Mouse (Mus musculus) Patski (cell line): ENCODE measurements around the gene Kcnt1. TPM values are rescaled to one million over a fixed set of nuclear protein-coding genes. Genes with fewer than 3 reads are reported as not detected.

ENCODE experiments used
- ATAC-seq: fragments of 100-300 bp; one replicate; pipeline ENCODE4 v1.8.0; 2021
- CTCF ChIA-PET: fragments of 350-600 bp; sonication (Branson Sonifier 250); formaldehyde crosslinking; loops from one replicate; lab custom pipeline; 2022; ENCODE audit warnings: inconsistent platforms; lab: Charles Lee
- POLR2A ChIA-PET: fragments of 350-600 bp; sonication (Branson Sonifier 250); formaldehyde crosslinking; loops from one replicate; lab custom pipeline; 2022; ENCODE audit warnings: antibody characterized with exemption, inconsistent platforms; lab: Charles Lee
- DNase-seq: peaks from one replicate; pipeline ENCODE4 v3.0.0-alpha.2; 2011; ENCODE audit warnings: low read depth, low spot score
- H3K27me3 ChIP-seq: fragments of 371-371 bp; one replicate; pipeline ENCODE4 v1.5.1; 2021
- CTCF ChIP-seq: fragments of 100-300 bp; IDR thresholded peaks from one replicate; pipeline ENCODE4 v1.5.1; 2021
- in situ Hi-C: fragments of 300-500 bp; cut with MboI; formaldehyde crosslinking; loops from 3 replicates; pipeline ENCODE4 v1.11.1; 2018; ENCODE audit warnings: low pct_unique_long_range_greater_than_20kb, mixed read lengths
- polyA plus RNA-seq: library from polyadenylated mRNA; unstranded; gene quantifications from one replicate; pipeline ENCODE4 v1.2.3, GENCODE M21; 2021

Gene Kcnt1
- polyA plus RNA-seq, 1 experiment from 2014 or later = 0.06 TPM

DNA sequence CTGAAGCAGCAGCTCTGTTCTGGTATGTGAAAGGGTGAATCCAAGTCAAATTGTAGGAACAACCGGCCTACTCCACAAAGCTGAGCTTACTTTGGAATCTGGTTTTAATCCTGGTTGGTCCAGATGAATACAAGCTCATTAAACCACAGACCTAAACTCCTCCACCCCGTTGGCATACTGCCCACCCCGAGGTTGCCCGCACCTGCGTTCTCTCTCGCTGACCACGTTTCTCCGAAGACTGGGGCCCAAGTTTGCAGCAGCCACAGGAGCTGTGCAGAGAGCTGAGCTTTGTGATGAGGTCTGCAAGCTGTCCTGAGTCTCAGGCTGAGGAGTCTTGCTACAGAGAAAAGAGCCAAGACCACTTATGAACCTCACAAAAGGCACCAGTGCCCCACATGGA lies 17.0 kb upstream of the Kcnt1 start:
- no peak for TF ChIP-seq CTCF
- CTCF ChIA-PET = no interaction called here

DNA sequence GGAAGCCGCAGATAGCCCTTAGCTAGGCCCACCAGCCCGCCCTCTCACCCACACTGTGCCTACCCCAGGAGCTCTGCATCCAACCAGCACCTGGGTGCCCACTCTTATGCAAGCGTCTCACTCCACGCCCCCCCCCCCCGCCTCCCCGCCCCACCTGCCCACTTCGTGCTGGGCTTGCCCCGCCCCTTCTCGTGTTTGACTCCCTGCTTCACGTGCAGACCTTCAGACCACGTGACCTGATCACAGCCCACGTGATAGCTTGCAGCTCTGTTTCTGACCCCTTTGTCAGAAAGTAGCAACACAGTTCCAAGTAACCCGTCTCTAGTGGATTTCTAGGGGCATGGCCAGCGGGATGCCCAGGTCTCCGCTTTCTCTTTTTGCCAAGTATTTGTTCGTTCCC lies 16.3 kb upstream of the Kcnt1 start, which contains the start of gene Sohlh1:
Gene Sohlh1, minus strand, starts transcription at position 23 of the 400 bp plus-strand sequence.
- POLR2A ChIA-PET = no interaction called here
- ATAC-seq (no peak), DNase-seq (no peak)
- TF ChIP-seq CTCF = no peak
- in situ Hi-C loops = loop anchor here (25.0 kb wide), 1 partner anchor 165 kb away; the partner anchor contains the start of gene Ubac1
- CTCF ChIA-PET = no interaction called here
- H3K27me3 ChIP-seq = no peaks in the 10 kb centered on the region

More for the DNA sequence above, 17.0 kb upstream of the Kcnt1 start:
- DNase-seq = no peak
- in situ Hi-C loops = loop anchor here (25.0 kb wide), 1 partner anchor 166 kb away; the partner anchor contains the start of gene Ubac1
- ATAC-seq = no peak
- no peaks in the 10 kb centered on the region for H3K27me3 ChIP-seq
- POLR2A ChIA-PET = no interaction called here

- in situ Hi-C loops = no loop called here
- DNase-seq (no peak), ATAC-seq (no peak)
- CTCF ChIA-PET = no interaction called here
- no peak for TF ChIP-seq CTCF
- POLR2A ChIA-PET = no interaction called here
- no peaks in the 10 kb centered on the region for H3K27me3 ChIP-seq
These were observed 13.2 kb upstream of the Kcnt1 start for GRCm38 (mm10) chr2:25850330-25850729.

- TF ChIP-seq CTCF = no peak
- ChIA-PET CTCF (no interaction called here), POLR2A (no interaction called here)
- H3K27me3 ChIP-seq = peaks cover 5% of the 10 kb centered on the region
- no peak for ATAC-seq
- in situ Hi-C loops = no loop called here
- DNase-seq = no peak
These were observed 10.9 kb upstream of the Kcnt1 start for GRCm38 (mm10) chr2:25852626-25853025.

DNA sequence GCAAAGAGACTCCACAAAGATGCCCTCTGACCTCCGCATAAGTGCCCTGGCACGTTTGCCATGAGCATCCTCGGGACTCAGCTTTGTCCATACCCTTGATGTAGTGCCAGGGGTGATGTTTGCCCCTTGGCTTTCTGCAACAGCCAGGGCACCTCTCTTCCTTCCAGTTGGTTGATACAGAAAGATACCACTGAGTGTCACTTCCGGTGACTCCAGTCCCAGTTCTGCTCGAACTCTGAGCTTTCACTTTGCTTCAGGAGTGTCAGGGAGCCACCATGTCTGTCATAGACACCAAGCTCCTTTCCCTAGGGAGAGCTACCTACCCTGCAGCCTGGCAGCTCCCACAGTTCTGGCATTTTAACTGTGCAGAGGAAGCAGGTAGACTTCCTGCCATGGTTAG lies 9.5 kb upstream of the Kcnt1 start:
- in situ Hi-C loops = no loop called here
- CTCF ChIA-PET = no interaction called here
- H3K27me3 ChIP-seq = peaks cover 8% of the 10 kb centered on the region
- no peak for TF ChIP-seq CTCF
- POLR2A ChIA-PET = interaction anchor here (0.6 kb wide), 1 partner anchor 1192 kb away, joined by 3 read pairs; no protein-coding TSS in a partner anchor
- DNase-seq (no peak), ATAC-seq (no peak)

DNA sequence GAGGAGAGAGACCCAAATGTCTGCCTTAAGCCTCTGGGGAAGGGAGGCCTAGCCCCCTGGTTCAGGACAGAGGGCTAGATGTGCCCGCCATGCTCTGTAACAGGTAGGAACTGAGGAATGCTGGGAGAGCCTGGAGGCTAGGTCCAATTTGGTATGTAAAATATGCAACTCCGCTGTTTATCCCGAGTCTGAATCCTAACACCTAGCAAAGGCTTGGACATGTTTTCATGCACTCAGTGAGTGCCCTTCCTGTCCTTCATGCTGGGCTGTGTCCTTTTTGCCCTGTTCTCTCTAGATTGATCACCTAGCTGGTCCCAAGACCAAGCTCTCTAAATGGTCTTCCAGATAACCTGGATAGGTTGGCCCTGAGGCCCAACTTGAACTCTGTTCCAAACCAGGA lies 3.6 kb upstream of the Kcnt1 start:
- CTCF ChIA-PET = no interaction called here
- DNase-seq (no peak), ATAC-seq (no peak)
- peaks cover 21% of the 10 kb centered on the region for H3K27me3 ChIP-seq
- in situ Hi-C loops = no loop called here
- no peak for TF ChIP-seq CTCF
- POLR2A ChIA-PET = interaction anchor here (0.6 kb wide), 1 partner anchor 23 kb away, joined by 3 read pairs; no protein-coding TSS in a partner anchor

DNA sequence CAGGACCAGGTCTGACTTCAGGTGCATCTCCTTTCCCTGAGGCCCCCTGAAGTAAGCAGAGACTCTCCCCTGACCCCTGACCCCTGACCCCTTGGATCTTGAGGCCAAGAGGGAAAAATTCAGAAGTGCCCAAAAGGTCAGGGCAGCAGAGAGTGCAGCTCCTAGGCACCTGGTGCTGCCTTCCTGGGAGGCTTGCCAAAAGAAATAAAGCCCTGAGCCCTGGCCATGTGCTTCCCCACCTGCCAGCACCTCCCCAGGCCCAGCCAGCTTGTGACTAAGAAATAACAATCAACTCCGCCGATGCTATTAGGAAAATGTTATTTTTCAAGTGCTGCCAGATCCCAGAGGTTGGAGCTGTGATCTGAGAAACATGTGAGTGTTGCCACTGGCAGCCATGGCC lies 1.5 kb upstream of the Kcnt1 start:
- no peak for TF ChIP-seq CTCF
- ChIA-PET CTCF (no interaction called here), POLR2A (no interaction called here)
- peaks cover 19% of the 10 kb centered on the region for H3K27me3 ChIP-seq
- DNase-seq (no peak), ATAC-seq (no peak)
- in situ Hi-C loops = no loop called here

GRCm38 (mm10) chr2:25862696-25863270 lies 751 bp upstream of the Kcnt1 start:
- no peak for TF ChIP-seq CTCF
- POLR2A ChIA-PET = no interaction called here
- H3K27me3 ChIP-seq = peaks cover 19% of the 10 kb centered on the region
- DNase-seq (no peak), ATAC-seq (no peak)
- CTCF ChIA-PET = no interaction called here
- in situ Hi-C loops = no loop called here

- DNase-seq (no peak), ATAC-seq (no peak)
- TF ChIP-seq CTCF = no peak
- peaks cover 16% of the 10 kb centered on the region for H3K27me3 ChIP-seq
- CTCF ChIA-PET = no interaction called here
- in situ Hi-C loops = no loop called here
- POLR2A ChIA-PET = no interaction called here
These were observed 696 bp downstream of the Kcnt1 start for GRCm38 (mm10) chr2:25864230-25864629.

DNA sequence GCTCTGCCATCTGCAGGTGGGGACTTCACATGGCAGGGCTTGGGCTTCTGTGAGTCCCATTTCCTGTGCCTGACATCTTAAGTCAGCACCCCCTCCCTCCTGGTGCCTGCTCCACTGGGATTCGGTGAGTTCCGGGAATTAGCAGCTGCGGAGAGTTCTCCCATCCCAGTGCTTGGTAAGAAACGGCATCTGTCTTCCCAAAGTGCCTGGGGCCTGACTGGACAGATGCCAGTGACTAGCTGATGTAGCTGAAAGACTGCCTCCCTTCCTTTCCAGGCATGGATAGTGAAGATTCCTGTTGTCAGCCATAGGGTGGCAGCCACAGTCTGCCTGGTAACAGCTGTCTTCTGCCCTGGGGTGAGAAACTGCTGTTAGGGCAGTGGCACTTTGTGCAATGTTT lies 1.9 kb downstream of the Kcnt1 start:
- in situ Hi-C loops = no loop called here
- H3K27me3 ChIP-seq = peaks cover 16% of the 10 kb centered on the region
- no peak for DNase-seq
- ChIA-PET POLR2A (no interaction called here), CTCF (no interaction called here)
- no peak for TF ChIP-seq CTCF
- no peak for ATAC-seq

DNA sequence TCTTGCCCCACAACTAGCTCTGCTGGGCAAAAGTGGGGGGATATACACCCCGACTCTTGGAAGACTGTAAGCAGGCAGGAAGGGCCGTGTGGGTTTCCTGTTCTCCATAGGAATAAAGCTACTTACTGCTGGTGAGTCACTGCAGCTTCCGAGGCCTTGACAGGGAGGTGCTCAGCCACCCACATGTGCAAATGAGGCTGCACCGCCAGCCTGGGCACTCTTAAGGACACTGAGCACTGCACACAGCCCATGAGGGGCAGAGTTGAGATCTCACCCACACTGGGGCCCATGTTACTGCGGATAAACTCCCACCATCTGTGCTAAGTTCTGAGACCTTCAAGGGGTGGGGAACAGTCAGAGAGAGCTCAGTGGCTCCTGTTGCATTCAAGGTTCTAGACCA lies 3.1 kb downstream of the Kcnt1 start:
- POLR2A ChIA-PET = no interaction called here
- peaks cover 16% of the 10 kb centered on the region for H3K27me3 ChIP-seq
- TF ChIP-seq CTCF = no peak
- DNase-seq (no peak), ATAC-seq (no peak)
- in situ Hi-C loops = no loop called here
- CTCF ChIA-PET = no interaction called here

DNA sequence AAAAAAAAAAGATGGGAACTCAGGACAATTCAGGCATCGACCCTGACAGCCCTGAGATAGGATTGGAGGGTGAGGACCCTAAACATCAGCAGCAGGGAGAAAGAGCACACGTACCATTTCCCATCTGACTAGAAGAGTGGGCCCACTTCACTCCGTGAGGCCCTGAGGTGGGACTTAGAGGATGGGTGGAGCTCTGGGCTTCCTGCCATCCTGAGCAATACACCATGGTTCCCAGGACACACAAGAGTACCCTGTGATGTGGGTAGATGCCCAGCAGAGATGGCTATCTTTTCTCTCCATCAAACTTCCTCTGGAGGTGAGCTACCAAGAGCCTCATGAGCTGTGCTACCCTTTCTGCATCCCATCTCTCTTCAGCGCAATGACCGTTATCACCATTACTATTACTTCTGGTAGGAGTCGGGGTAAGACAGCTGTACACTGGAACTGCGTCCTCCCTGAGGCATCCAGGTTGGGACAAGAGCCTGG lies 13.8 kb downstream of the Kcnt1 start:
- POLR2A ChIA-PET = interaction anchor here (0.7 kb wide), 1 partner anchor 915 kb away, joined by 10 read pairs; no protein-coding TSS in a partner anchor
- in situ Hi-C loops = no loop called here
- CTCF ChIA-PET = no interaction called here

More for the DNA sequence above, 13.8 kb downstream of the Kcnt1 start:
- no peak for TF ChIP-seq CTCF
- DNase-seq (no peak), ATAC-seq (no peak)
- peaks cover 29% of the 10 kb centered on the region for H3K27me3 ChIP-seq
